Mouse (Mus musculus): ENCODE measurements around the gene Mat2a. TPM values are rescaled to one million over a fixed set of nuclear protein-coding genes. Genes with fewer than 3 reads are reported as not detected.
"Not testable (repeated sequence)": the region's sequence is repeated elsewhere in the genome, so short reads cannot be mapped to it uniquely, and the experiment has no call there.

Gene Mat2a
- total RNA-seq, 1 experiment, result 407 TPM

GRCm38 (mm10) chr6:72454072-72454746 lies 14.9 kb upstream of the Mat2a start:
- no peak overlapping the region for H3K4me3 ChIP-seq (ENCODE audit: insufficient read depth in 1 of 2, low read depth in 1 of 2, low read length in 2 of 2, poor library complexity in 1 of 2, severe bottlenecking in 1 of 2)
- H3K27ac ChIP-seq (ENCODE audit: insufficient read depth, low read depth, low read length, poor library complexity, severe bottlenecking), result no peak overlapping the region
- in situ Hi-C loops (cut with MboI; ENCODE audit: low sequenced_read_pairs in 2 of 2, unreplicated experiment in 2 of 2), result no loop called here
- H3K4me1 ChIP-seq (ENCODE audit: control insufficient read depth in 2 of 2, insufficient read depth in 2 of 2, low read length in 2 of 2, poor library complexity in 1 of 2), result peaks cover 2 to 9% of the 10 kb centered on the region in 2 experiments; a peak in 2 of 4 replicates
- H3K9ac ChIP-seq (ENCODE audit: insufficient read depth, low read depth, low read length, poor library complexity, severe bottlenecking), result no peak overlapping the region; the same call in 1 of the 2 replicates
- no peak for DNase-seq (ENCODE audit: low read depth, low spot score)
- TF ChIP-seq ZNF384 (IDR thresholded peaks at IDR 0.05; ENCODE audit: low read depth, low read length), result no peak
- H3K9me3 ChIP-seq (ENCODE audit: control insufficient read depth, insufficient read depth, low read depth, low read length), result no peaks in the 10 kb centered on the region
- no peaks in the 10 kb centered on the region for H3K36me3 ChIP-seq (ENCODE audit: control insufficient read depth, insufficient read depth, low read length, poor library complexity, severe bottlenecking)

DNA sequence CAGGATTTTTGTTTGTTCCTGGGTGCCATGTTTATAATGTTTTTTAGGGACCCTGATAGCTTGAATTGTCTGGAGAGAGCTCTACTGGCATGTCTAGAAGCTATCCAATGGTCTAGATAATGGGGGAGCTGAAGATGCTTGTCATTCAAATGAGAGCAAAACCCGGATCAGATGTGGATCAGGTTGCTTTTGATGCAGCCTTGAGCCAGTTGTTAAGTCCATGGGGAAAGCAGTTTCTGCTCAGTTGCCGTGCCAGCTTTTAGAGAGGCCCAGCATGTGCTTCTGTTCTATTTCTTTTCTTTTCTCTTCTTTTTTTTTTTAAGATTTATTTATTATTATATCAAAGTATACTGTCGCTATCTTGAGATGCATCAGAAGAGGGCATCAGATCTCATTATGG lies 14.2 kb upstream of the Mat2a start:
- H3K9ac ChIP-seq (ENCODE audit: insufficient read depth, low read depth, low read length, poor library complexity, severe bottlenecking), result no peak overlapping the region
- no peak overlapping the region for H3K27ac ChIP-seq (ENCODE audit: insufficient read depth, low read depth, low read length, poor library complexity, severe bottlenecking)
- in situ Hi-C loops (cut with MboI; ENCODE audit: low sequenced_read_pairs in 2 of 2, unreplicated experiment in 2 of 2), result no loop called here

GRCm38 (mm10) chr6:72452329-72452728 lies 13.0 kb upstream of the Mat2a start:
- Histone ChIP-seq H3K36me3 (ENCODE audit: control insufficient read depth, insufficient read depth, low read length, poor library complexity, severe bottlenecking) (no peaks in the 10 kb centered on the region), H3K9ac (ENCODE audit: insufficient read depth, low read depth, low read length, poor library complexity, severe bottlenecking) (no peak overlapping the region), H3K4me3 (ENCODE audit: insufficient read depth in 1 of 2, low read depth in 1 of 2, low read length in 2 of 2, poor library complexity in 1 of 2, severe bottlenecking in 1 of 2) (no peak overlapping the region), H3K9me3 (ENCODE audit: control insufficient read depth, insufficient read depth, low read depth, low read length) (no peaks in the 10 kb centered on the region), H3K27ac (ENCODE audit: insufficient read depth, low read depth, low read length, poor library complexity, severe bottlenecking) (no peak overlapping the region; the same call in 1 of the 2 replicates), H3K4me1 (ENCODE audit: control insufficient read depth in 2 of 2, insufficient read depth in 2 of 2, low read length in 2 of 2, poor library complexity in 1 of 2) (peaks cover 2 to 7% of the 10 kb centered on the region in 2 experiments; a peak in 2 of 4 replicates)
- TF ChIP-seq ZNF384 (IDR thresholded peaks at IDR 0.05; ENCODE audit: low read depth, low read length), result peak; percentile 36; the same call in 1 of the 2 replicates
- TF ChIP-seq ZC3H11A (IDR thresholded peaks at IDR 0.05; ENCODE audit: borderline replicate concordance, low read depth, low read length), result no peak
- 0 out of 2 replicates have a peak, but pooled peaks have one; percentile 0 for TF ChIP-seq MAFK (IDR thresholded peaks at IDR 0.05; ENCODE audit: insufficient read depth, low read depth, low read length)
- TF ChIP-seq CHD2 (IDR thresholded peaks at IDR 0.05; ENCODE audit: low read depth, low read length), result no peak
- TF ChIP-seq HCFC1 (IDR thresholded peaks at IDR 0.05; ENCODE audit: borderline replicate concordance, insufficient read depth, low read length), result no peak
- in situ Hi-C loops (cut with MboI; ENCODE audit: low sequenced_read_pairs in 2 of 2, unreplicated experiment in 2 of 2), result no loop called here
- DNase-seq (ENCODE audit: low read depth, low spot score), result no peak

More for the DNA sequence above, 14.2 kb upstream of the Mat2a start:
- no peak for TF ChIP-seq CHD2 (IDR thresholded peaks at IDR 0.05; ENCODE audit: low read depth, low read length)
- no peak for TF ChIP-seq ZC3H11A (IDR thresholded peaks at IDR 0.05; ENCODE audit: borderline replicate concordance, low read depth, low read length)
- no peak for TF ChIP-seq MAFK (IDR thresholded peaks at IDR 0.05; ENCODE audit: insufficient read depth, low read depth, low read length)
- no peak for DNase-seq (ENCODE audit: low read depth, low spot score)
- Histone ChIP-seq H3K36me3 (ENCODE audit: control insufficient read depth, insufficient read depth, low read length, poor library complexity, severe bottlenecking) (no peaks in the 10 kb centered on the region), H3K4me1 (ENCODE audit: control insufficient read depth in 2 of 2, insufficient read depth in 2 of 2, low read length in 2 of 2, poor library complexity in 1 of 2) (peaks cover 2 to 7% of the 10 kb centered on the region in 2 experiments; a peak in 2 of 4 replicates), H3K4me3 (ENCODE audit: insufficient read depth in 1 of 2, low read depth in 1 of 2, low read length in 2 of 2, poor library complexity in 1 of 2, severe bottlenecking in 1 of 2) (no peak overlapping the region), H3K9me3 (ENCODE audit: control insufficient read depth, insufficient read depth, low read depth, low read length) (no peaks in the 10 kb centered on the region)

DNA sequence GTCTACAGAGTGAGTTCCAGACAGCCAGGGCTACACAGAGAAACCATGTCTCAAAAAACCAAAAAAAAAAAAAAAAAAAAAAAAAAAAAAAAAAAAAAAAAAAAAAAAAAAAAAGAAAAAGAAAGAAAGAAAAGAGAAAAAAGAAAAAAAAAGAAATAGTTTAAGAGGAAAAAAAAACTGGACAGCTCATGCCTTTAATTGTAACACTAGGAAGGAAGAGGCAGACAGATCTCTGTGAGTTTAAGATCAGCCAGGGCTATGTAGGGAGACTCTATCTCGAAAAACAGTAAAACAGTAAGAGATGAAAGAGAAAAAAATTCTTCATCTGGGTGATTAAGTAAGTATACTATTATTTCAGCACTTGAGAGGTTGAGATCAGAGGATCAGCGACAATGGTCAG lies 12.4 kb upstream of the Mat2a start:
- H3K4me1 ChIP-seq (ENCODE audit: control insufficient read depth in 2 of 2, insufficient read depth in 2 of 2, low read length in 2 of 2, poor library complexity in 1 of 2); in situ Hi-C loops (cut with MboI; ENCODE audit: low sequenced_read_pairs in 2 of 2, unreplicated experiment in 2 of 2); H3K36me3 ChIP-seq (ENCODE audit: control insufficient read depth, insufficient read depth, low read length, poor library complexity, severe bottlenecking); H3K9ac ChIP-seq (ENCODE audit: insufficient read depth, low read depth, low read length, poor library complexity, severe bottlenecking); H3K4me3 ChIP-seq (ENCODE audit: insufficient read depth in 1 of 2, low read depth in 1 of 2, low read length in 2 of 2, poor library complexity in 1 of 2, severe bottlenecking in 1 of 2); H3K27ac ChIP-seq (ENCODE audit: insufficient read depth, low read depth, low read length, poor library complexity, severe bottlenecking); DNase-seq (ENCODE audit: low read depth, low spot score); H3K9me3 ChIP-seq (ENCODE audit: control insufficient read depth, insufficient read depth, low read depth, low read length): not testable (repeated sequence)
- TF ChIP-seq ZNF384 (IDR thresholded peaks at IDR 0.05; ENCODE audit: low read depth, low read length), result peak; percentile 92

- no peak overlapping the region for H3K4me3 ChIP-seq (ENCODE audit: insufficient read depth in 1 of 2, low read depth in 1 of 2, low read length in 2 of 2, poor library complexity in 1 of 2, severe bottlenecking in 1 of 2)
- no peak for DNase-seq (ENCODE audit: low read depth, low spot score)
- no peaks in the 10 kb centered on the region for H3K9me3 ChIP-seq (ENCODE audit: control insufficient read depth, insufficient read depth, low read depth, low read length)
- TF ChIP-seq ZC3H11A (IDR thresholded peaks at IDR 0.05; ENCODE audit: borderline replicate concordance, low read depth, low read length) (no peak), HCFC1 (IDR thresholded peaks at IDR 0.05; ENCODE audit: borderline replicate concordance, insufficient read depth, low read length) (no peak), CHD2 (IDR thresholded peaks at IDR 0.05; ENCODE audit: low read depth, low read length) (no peak), ZNF384 (IDR thresholded peaks at IDR 0.05; ENCODE audit: low read depth, low read length) (no peak), MAFK (IDR thresholded peaks at IDR 0.05; ENCODE audit: insufficient read depth, low read depth, low read length) (no peak)
- no peak overlapping the region for H3K27ac ChIP-seq (ENCODE audit: insufficient read depth, low read depth, low read length, poor library complexity, severe bottlenecking)
- in situ Hi-C loops (cut with MboI; ENCODE audit: low sequenced_read_pairs in 2 of 2, unreplicated experiment in 2 of 2), result no loop called here
- H3K36me3 ChIP-seq (ENCODE audit: control insufficient read depth, insufficient read depth, low read length, poor library complexity, severe bottlenecking), result no peaks in the 10 kb centered on the region
- no peak overlapping the region for H3K9ac ChIP-seq (ENCODE audit: insufficient read depth, low read depth, low read length, poor library complexity, severe bottlenecking)
- no peaks in the 10 kb centered on the region; a peak in 1 of 4 replicates for H3K4me1 ChIP-seq (ENCODE audit: control insufficient read depth in 2 of 2, insufficient read depth in 2 of 2, low read length in 2 of 2, poor library complexity in 1 of 2)
These were observed 8.1 kb upstream of the Mat2a start for GRCm38 (mm10) chr6:72447487-72447886.
